ENCODE assay signal across 16 mouse cellular contexts in genomic region chrX:109112885-109113284, GRCm38 (mm10).
"Had no signal": no experiment of that assay in that cellular context is flagged by ENCODE, and none has a peak within 500 bp of the region (broad histone marks: within the 10 kb centered on the region; RNA-seq: fewer than 3 reads in every experiment).

No protein-coding gene starts in this region.

- H3K9ac ChIP-seq: limb, embryonic 12.5 days; limb, embryonic 15.5 days; liver, embryonic 14.5 days; lung, embryonic 14.5 days; stomach, embryonic 15.5 days had no signal

- H3K4me1 ChIP-seq: limb, embryonic 12.5 days; limb, embryonic 15.5 days; stomach, embryonic 15.5 days had no signal

- H3K27me3 ChIP-seq: limb, embryonic 12.5 days; limb, embryonic 15.5 days; stomach, embryonic 15.5 days had no signal

- H3K4me3 ChIP-seq: limb, embryonic 12.5 days; limb, embryonic 15.5 days; stomach, embryonic 15.5 days had no signal

- H3K4me2 ChIP-seq: limb, embryonic 12.5 days; limb, embryonic 15.5 days; lung, embryonic 14.5 days; stomach, embryonic 15.5 days had no signal

- H3K36me3 ChIP-seq: limb, embryonic 12.5 days; limb, embryonic 15.5 days; stomach, embryonic 15.5 days had no signal

- H3K27ac ChIP-seq: limb, embryonic 12.5 days; limb, embryonic 15.5 days; liver, embryonic 14.5 days; stomach, embryonic 15.5 days had no signal

- H3K9me3 ChIP-seq: limb, embryonic 12.5 days; limb, embryonic 15.5 days; stomach, embryonic 15.5 days had no signal

- DNase-seq: kidney, adult 18-20 months; kidney, adult 9 months; kidney, postnatal 14 days; kidney, postnatal 4 days; liver, postnatal 0 days; lung, embryonic 14.5 days; lung, postnatal 10 days; lung, postnatal 4 days; right cerebral cortex, postnatal 25 days; spleen, adult 18-20 months; thymus, postnatal 25 days had no signal

- ATAC-seq: liver, postnatal 0 days; midbrain, embryonic 16.5 days had no signal
